Mouse (Mus musculus) naive thymus-derived CD4-positive, alpha-beta T cell, adult 5 months (primary cell): ENCODE results near the gene Zmynd8. TPM values are rescaled to one million over a fixed set of nuclear protein-coding genes. Genes with fewer than 3 reads are reported as not detected.

ENCODE experiments used
- polyA plus RNA-seq: library from polyadenylated mRNA; unstranded; fragments of 100-300 nt; shearing (Covaris generic); gene quantifications from one replicate; pipeline ENCODE4 v1.2.1, GENCODE M21; 2017

Gene Zmynd8
- 45.4 TPM for polyA plus RNA-seq

DNA sequence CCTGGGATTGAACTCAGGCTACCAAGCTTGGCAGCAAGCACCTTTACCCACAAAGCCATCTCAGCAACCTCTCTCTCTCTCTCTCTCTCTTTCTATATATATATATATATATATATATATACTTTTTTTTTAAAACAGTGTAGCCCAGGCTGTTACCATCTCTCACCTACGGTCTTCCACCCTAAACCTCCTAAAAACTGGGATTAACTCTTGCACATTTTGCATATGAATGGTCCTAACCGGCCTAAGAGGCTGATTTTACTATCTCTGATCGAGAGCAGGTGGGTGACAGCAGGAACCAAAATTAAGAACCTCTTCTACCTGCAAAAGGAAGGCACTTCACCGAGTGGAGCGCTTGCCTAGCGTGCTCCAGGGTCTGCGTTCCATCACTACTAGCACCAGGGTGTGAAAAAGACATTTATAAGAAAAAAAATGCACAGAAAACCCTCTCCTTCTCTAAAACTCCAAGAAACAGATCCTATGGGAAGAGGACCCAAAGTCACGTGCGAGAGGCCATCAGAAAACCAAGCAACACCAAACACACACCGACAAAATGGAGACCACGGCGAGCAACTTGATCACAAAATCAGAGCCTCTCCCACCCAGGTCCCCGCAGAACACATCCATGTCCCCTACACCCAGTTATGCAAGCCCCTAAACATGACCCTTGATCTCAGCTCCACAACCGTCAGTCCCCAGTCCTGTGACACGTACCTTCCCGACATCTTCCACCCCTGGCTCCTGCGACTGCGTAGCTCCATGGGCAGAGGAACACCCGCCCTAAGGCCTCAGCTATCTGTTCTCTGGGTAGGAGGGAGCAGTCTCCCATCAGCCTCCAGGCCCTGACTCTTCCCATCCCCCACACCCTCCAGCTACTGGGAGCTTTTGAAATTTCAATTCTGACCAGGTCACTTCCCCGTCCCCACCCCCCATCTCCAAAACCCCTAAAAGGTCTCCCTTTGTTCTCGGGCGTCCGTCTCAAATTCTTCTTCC is at the start of gene Zmynd8:
Gene Zmynd8, minus strand, starts transcription at position 815 of the 993 bp plus-strand sequence.

Other genes starting within 250 kb of the Zmynd8 start
- 121 TPM for gene Ncoa3, start 93.6 kb upstream of the Zmynd8 start, polyA plus RNA-seq